Mouse (Mus musculus): ENCODE results near the gene Prdm5. TPM values are rescaled to one million over a fixed set of nuclear protein-coding genes. Genes with fewer than 3 reads are reported as not detected.

Prdm5 gene
- 4.7 and 5.6 TPM in 2 replicates for polyA plus RNA-seq (2012; rRNA removed)

- DNase-seq (ENCODE audit: extremely low spot score in 1 of 2, low spot score in 1 of 2) = peak in 1 of 2 experiments; percentile 19
Measured at GRCm38 (mm10) chr6:65778861-65779688, at the start of gene Prdm5. Prdm5 (plus strand) TSS chr6:65778988.

DNA sequence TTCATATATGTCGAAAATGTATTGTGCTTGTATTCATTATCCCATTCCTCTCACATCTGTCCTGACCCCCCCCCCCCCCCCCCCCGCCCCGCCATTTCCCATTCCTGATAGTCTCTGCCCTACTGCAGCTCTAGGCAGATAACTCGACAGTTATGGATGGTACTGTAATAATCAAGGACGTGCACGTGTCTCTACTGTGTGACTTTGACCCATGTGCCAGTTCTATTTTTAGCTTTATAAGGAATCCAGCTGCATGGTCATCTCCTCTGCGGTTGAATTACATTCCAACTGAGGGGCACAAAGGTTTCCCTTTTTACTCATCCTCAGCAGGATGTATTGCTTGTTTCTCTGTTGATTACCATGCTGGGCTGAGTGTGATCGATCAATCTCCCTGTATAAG lies 39.3 kb upstream of the Prdm5 start:
- no peak for DNase-seq (ENCODE audit: extremely low spot score in 1 of 2, low spot score in 1 of 2)

DNA sequence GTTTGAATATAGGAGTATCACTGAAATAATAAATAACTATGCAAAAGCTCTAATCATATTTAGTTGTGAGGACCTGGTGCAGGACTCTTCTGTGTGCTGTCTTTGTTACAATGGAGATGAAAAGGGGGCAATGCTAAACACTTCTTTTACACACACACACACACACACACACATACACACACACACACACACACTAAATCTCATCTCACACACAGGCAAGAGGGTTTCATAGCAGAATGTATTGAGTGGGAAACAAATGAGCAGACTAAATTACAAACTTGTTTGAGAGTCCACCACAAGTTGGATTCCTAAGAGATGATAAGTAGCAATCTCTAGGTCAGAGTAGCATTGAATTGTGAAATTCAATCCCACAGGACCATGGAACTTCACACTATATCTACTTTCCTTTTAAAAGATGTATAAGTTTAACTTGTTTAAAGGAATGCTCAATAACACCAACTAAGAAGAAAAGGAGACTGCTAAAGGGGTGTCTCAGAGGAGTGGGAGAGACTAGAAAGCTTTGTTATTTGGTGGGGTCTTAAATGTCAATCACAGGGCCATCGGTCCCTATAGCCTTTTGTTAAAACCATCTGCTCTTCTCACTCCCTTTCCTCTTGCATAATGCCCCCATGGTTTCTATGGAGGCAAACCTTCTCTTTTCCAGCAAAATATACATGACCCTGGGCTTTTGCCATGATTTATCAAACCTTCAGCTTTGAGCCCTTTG lies 35.5 kb upstream of the Prdm5 start:
- no peak for DNase-seq (ENCODE audit: extremely low spot score in 1 of 2, low spot score in 1 of 2)

GRCm38 (mm10) chr6:65743871-65744202 lies 35.0 kb upstream of the Prdm5 start:
- DNase-seq (ENCODE audit: extremely low spot score in 1 of 2, low spot score in 1 of 2) = no peak

- DNase-seq (ENCODE audit: extremely low spot score in 1 of 2, low spot score in 1 of 2) = no peak
Measured at GRCm38 (mm10) chr6:65758214-65758613, 20.6 kb upstream of the Prdm5 start.

- no peak for DNase-seq (ENCODE audit: extremely low spot score in 1 of 2, low spot score in 1 of 2)
Measured at GRCm38 (mm10) chr6:65759174-65759573, 19.6 kb upstream of the Prdm5 start.

DNA sequence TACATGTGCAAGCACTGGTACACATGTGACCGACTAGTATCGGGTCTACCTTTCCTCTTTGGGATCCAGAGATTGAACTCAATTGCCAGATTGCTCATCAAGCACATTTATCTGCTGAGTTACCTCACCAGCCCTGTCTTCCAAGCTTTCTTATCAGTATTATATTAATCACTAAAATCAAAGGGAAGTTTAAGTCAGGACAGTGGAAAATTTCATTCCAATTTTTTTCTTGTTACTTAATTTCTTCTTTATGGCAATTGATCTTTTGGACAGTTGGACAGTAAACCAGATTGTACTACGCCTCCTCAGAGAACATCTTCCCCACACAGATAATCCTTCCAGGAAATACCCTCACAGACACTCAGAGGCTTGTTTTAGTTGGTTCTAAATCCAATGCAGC lies 18.7 kb upstream of the Prdm5 start:
- no peak for DNase-seq (ENCODE audit: extremely low spot score in 1 of 2, low spot score in 1 of 2)

- DNase-seq (ENCODE audit: extremely low spot score in 1 of 2, low spot score in 1 of 2) = no peak
Measured at GRCm38 (mm10) chr6:65764459-65764858, 14.3 kb upstream of the Prdm5 start.

DNA sequence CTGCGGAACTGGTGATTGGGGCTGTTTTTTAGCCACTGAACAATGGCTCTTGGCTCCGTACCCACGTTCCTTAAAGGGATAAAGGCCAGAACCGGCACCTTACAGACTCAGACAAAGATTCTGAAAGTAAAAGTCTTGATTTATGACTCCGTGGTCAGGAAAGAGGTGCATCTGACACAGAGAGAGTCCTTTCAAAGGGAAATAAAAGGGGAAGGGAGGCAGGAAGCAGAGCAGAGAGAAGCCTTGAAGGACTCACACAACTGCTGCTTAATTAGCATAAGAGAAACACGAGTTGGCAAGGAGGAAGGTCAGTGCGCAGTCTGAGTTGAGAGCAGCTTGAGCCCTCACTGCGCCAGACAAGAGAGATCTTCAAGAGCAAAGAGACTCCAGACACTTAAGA lies 13.7 kb upstream of the Prdm5 start:
- DNase-seq (ENCODE audit: extremely low spot score in 1 of 2, low spot score in 1 of 2) = peak in 1 of 2 experiments; percentile 6

DNA sequence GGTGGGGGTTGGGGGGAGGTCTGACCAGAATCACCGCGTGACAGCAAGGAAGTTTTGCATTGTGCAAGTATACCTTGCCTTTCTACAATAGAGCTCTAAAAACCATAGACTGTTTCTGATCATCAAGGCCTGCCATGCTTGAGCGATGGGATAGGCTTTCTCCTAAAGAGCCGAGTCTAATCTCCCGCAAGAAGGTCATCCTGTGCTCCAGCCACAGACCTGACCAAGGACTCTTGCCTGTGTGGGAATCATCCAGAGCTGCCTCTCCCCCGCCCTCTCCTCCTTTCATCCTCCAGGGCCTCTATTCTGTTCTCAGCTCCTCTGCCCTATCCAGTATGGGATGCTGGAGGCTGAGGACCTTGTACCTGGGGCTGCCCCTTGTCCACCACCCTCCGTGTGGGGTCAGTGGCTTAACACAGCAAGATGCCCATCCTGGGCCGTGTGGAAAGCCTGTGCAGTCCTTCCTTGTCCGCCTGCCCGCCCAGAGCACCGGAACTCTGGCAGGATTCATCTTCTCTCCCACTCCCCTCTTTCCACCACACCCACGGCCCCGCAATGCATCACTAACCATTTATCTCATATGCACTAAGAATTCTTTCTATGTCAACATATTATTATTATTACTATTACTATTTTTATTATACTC lies 12.9 kb upstream of the Prdm5 start:
- no peak for DNase-seq (ENCODE audit: extremely low spot score in 1 of 2, low spot score in 1 of 2)

- DNase-seq (ENCODE audit: extremely low spot score in 1 of 2, low spot score in 1 of 2) = no peak
Measured at GRCm38 (mm10) chr6:65767911-65768310, 10.9 kb upstream of the Prdm5 start.

GRCm38 (mm10) chr6:65773566-65773965 lies 5.2 kb upstream of the Prdm5 start:
- no peak for DNase-seq (ENCODE audit: extremely low spot score in 1 of 2, low spot score in 1 of 2)

DNA sequence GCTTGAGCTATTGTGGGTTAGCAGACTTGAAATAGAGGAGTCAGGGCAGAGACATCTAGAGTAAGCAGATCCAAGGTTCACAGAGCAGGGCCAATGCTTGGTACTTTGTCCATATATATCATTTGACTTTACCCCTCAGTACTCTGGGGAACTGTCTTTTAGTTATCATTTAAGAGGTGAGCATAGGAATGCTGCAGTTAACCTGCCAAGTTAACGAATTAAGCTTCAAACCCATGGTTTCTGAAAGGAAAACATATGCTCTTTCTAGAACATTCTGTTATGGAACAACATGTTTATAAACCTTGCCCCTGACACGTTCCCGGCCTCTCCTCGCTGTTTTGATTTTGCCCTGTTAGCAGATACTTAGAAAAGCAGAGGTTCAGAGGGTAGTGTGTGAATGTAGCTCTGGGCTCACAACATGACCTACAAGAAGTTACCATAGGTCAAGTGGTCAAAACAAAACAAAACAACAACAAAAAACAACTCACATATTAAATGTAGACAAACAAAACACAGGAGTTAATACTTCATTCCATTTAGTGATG lies 973 bp downstream of the Prdm5 start:
- DNase-seq (ENCODE audit: extremely low spot score in 1 of 2, low spot score in 1 of 2) = no peak

GRCm38 (mm10) chr6:65781441-65781840 lies 2.7 kb downstream of the Prdm5 start:
- no peak for DNase-seq (ENCODE audit: extremely low spot score in 1 of 2, low spot score in 1 of 2)

DNA sequence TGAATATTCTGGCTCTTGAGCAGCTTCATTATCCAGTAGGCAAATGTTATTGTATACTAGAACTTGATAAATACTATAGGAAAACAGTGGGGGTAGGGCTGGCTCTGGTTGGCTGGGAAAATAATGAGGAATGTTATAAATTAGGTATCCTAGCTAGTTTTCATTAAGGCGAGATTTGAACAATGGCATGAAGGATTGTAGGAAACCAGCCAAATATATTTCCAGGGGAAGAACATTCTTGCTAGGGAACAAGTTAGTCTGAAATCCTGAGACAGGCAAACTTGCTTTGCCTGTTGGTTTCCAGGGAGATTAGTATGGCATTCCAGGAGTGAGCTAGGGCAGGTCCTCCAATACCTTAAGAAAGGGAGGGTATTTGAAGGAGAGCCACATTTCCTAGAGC lies 4.9 kb downstream of the Prdm5 start:
- DNase-seq (ENCODE audit: extremely low spot score in 1 of 2, low spot score in 1 of 2) = no peak

DNA sequence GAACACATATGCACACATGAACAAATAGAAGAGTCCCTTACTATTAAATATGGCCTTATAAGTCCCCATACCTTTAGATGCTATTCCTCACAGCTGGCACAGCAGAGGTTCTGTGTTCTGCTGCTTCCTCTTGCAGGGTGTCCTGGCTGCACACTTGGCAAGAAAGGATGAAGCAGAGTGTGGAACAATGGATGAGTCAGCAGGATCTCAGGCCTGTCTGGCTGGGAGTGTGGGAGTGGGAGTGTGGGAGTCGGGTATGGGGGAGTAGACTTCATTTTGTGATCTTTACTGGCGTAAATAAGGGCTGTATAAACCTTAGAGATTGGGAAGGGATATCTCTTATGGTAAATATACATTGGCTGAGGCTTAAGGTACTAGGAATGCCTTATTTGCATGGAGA lies 14.1 kb downstream of the Prdm5 start:
- DNase-seq (ENCODE audit: extremely low spot score in 1 of 2, low spot score in 1 of 2) = peak in 1 of 2 experiments; percentile 17

- DNase-seq (ENCODE audit: extremely low spot score in 1 of 2, low spot score in 1 of 2) = no peak
Measured at GRCm38 (mm10) chr6:65796552-65796951, 17.8 kb downstream of the Prdm5 start.

DNA sequence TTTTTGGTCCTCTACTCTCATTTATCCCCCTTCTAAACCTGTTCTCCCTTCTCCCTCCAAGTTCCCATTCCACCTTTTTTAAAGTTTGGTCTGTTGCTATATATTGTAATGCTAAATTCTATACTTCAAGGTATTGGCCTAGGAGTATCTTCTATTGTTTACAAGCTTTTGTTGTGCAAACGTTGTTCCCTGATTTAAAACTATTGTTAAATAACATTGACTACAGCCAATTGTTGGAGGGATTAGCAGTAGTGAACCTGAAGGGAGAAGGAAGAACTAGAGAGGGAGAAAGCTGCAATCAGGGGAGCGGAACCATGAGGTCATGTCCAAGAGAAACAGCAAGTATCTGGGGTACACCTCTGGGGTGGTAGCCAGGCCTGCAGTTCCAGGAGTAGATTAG lies 18.5 kb downstream of the Prdm5 start:
- no peak for DNase-seq (ENCODE audit: extremely low spot score in 1 of 2, low spot score in 1 of 2)

DNA sequence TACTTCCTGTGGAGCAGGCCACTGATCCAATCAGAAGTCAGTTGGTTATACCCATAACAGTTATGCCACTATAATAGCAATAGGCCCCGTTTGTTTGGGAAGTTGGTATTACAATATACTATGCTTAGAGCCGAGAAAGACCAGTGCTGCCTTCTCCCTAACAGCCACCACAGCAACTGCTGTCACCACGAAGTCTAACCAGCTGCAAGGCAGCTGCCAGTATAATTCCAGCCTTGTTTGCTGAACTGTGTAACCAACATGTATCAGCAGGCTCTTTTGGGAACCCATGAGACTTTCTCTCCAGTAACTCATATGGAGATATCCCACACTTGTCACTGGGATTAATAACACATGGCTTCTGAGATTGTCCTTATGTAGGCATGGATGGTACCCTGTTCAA lies 19.6 kb downstream of the Prdm5 start:
- no peak for DNase-seq (ENCODE audit: extremely low spot score in 1 of 2, low spot score in 1 of 2)

DNA sequence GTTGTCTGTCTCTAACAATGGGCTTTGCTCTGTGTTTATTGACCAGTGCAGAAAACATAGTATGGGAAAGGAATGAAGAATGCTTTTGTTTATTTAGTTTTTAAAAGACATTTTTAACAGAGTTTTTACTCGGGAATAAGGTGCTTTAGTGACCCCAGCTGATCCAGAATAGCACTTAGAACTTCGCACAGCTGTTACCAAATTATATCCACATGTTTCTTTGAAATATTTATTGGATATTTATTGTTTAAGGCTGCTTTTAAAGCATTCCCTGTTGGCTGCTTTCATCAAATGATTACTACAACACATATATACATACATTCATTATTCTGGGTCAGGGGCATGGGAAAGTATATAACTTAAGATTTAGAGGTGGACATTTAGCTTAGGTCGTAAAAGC lies 32.9 kb downstream of the Prdm5 start:
- DNase-seq (ENCODE audit: extremely low spot score in 1 of 2, low spot score in 1 of 2) = no peak

DNA sequence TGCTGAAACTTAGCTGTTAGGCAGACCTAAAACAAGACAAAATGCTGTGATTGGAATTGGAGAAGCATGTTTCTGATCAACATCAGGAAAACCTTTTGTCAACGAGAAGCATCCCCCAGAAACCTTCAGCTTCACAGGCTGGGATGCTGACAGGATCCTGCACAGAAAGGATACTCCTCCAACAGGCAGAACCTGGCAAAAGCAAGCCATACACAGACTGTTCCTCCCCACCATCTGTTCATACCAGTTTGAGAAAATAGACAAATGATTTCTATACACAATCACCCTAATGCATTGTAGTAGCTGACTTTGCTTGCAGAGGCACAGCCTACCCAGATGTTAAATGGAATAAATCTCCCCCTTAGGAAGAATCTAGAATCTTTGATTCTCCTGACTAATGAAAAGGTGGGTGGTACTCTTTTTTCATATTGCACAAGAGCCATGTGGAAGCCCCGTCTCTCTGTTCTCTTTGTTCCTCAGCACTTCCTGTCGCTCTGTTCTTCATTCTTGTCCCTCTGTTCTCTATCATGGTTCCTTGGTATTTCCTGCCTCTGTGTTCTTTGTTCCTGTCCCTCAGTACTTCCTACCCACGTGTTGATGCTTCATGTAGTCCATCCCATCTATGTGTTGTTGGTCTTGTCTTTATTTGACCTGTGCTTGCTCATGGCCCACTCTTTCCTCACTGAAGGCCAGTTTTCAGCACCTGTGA lies 39.4 kb downstream of the Prdm5 start:
- DNase-seq (ENCODE audit: extremely low spot score in 1 of 2, low spot score in 1 of 2) = peak in 1 of 2 experiments; percentile 15

Measured in frontal cortex, adult 2 months (tissue).